Mouse (Mus musculus) hindbrain, embryonic 14.5 days (tissue): ENCODE data around the gene Lypd6b. TPM values are rescaled to one million over a fixed set of nuclear protein-coding genes. Genes with fewer than 3 reads are reported as not detected.
A peak's percentile ranks its signal among the peaks of the same experiment; 100 is the strongest.

ENCODE experiments used
- ATAC-seq: fragments of 200-750 bp; cut with Nextera tagmentation; 2 replicates; pipeline ENCODE4 v1.8.0; 2017; ENCODE audit warnings: moderate number of reproducible peaks, mild to moderate bottlenecking, moderate TSS enrichment, moderate library complexity; ENCODE audit not compliant: low FRiP score
- DNase-seq: peaks from one replicate; pipeline ENCODE4 v3.0.0-alpha.2; 2015; ENCODE audit warnings: low spot score
- H3K27ac ChIP-seq: fragments of 300-500 bp; sonication (generic); 2 replicates; pipeline ENCODE4 v1.5.1; 2014; ENCODE audit warnings: mild to moderate bottlenecking, moderate library complexity
- H3K27me3 ChIP-seq: fragments of 300-500 bp; sonication (generic); 2 replicates; pipeline ENCODE4 v1.6.1; 2014; ENCODE audit warnings: mild to moderate bottlenecking, low read length, mixed read lengths; ENCODE audit not compliant: control insufficient read depth, insufficient read depth
- H3K36me3 ChIP-seq: fragments of 300-500 bp; sonication (generic); replicated peaks from 2 replicates; pipeline ENCODE4 v1.6.1; 2014; ENCODE audit not compliant: control insufficient read depth, insufficient read depth
- H3K4me1 ChIP-seq: fragments of 300-500 bp; sonication (generic); replicated peaks from 2 replicates; pipeline ENCODE4 v1.6.1; 2014; ENCODE audit warnings: antibody characterized with exemption, low read length, mixed read lengths; ENCODE audit not compliant: control insufficient read depth, insufficient read depth
- H3K4me2 ChIP-seq: fragments of 300-500 bp; sonication (generic); replicated peaks from 2 replicates; pipeline ENCODE4 v1.6.1; 2014; ENCODE audit warnings: mild to moderate bottlenecking, moderate library complexity
- H3K4me3 ChIP-seq: fragments of 300-500 bp; sonication (generic); replicated peaks from 2 replicates; pipeline ENCODE4 v1.5.1; 2014; ENCODE audit warnings: mild to moderate bottlenecking, low read length
- H3K9ac ChIP-seq: fragments of 300-500 bp; sonication (generic); 2 replicates; pipeline ENCODE4 v1.6.1; 2014
- H3K9me3 ChIP-seq: fragments of 300-500 bp; sonication (generic); 2 replicates; pipeline ENCODE4 v1.6.1; 2016; ENCODE audit warnings: low read length; ENCODE audit not compliant: control insufficient read depth
- WGBS: fragments of 180-500 bp; shearing (Covaris S2); extraction: QIAGEN DNeasy Blood & Tissue Kit; methylation state at CpG from one replicate; pipeline ENCODE4 v1.1.7; 2014; 5-methylcytosine and 5-hydroxymethylcytosine counted together
- polyA plus RNA-seq: library from polyadenylated mRNA; unstranded; fragments of >200 nt; fragmentation: Nextera tagmentation; extraction: Ambion mirVana; gene quantifications from 2 replicates; pipeline ENCODE4 v1.2.1, GENCODE M21; 2014

Gene Lypd6b
- polyA plus RNA-seq, 1 experiment from 2014 or later, result 14.6 TPM

DNA sequence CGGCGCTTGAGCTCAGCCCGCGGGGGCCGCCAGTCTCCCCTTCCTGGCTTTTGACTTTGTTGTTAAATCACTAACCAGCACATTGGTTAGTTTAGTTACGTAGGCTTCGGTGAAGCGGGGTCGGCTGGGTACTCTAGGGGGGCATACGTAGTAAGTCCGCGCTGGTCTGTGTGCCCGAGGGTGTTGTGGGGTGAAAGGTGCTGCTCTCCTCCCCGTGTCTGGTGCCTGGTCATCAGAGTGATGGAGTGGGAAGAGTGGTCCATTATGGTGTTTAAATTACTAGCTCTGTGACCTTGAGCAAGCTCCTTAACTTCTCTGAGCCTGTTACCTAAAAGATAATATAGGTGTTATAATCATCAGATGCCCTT, 547 bp downstream of the Lypd6b start:
- WGBS, result under 1% methylated on average over 14 of the region's 14 CpGs
- H3K9ac ChIP-seq, result peak overlapping the region; percentile 72
- DNase-seq, result no peak
- ATAC-seq, result peak; percentile 25
- 0 out of 2 replicates have a peak, but pooled peaks cover 5% of the 10 kb centered on the region for H3K4me1 ChIP-seq
- H3K4me2 ChIP-seq, result peak overlapping the region; percentile 99
- peaks cover 36% of the 10 kb centered on the region for H3K27me3 ChIP-seq
- H3K9me3 ChIP-seq, result no peaks in the 10 kb centered on the region
- no peaks in the 10 kb centered on the region for H3K36me3 ChIP-seq
- peak overlapping the region; percentile 64 for H3K4me3 ChIP-seq
- no peak overlapping the region for H3K27ac ChIP-seq

DNA sequence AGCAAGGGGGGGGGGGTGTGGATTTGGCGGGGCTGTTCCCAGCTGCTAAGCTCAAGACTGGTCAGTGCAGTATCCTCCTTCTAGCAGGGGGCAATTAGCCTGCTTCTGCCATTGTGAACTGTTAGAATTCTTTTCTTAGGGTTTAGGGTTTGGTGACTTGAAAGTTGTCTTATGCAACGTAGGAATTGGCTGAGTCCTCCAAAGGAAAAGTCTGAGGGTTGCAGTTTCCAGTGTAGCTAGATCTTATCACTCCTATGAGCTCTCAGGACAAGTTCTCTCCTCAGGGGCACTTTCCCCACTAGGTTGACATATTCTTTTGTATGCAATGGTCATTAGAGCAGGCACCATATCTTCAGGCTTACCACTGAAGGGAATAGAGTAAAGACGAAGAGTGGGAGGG, 1.2 kb downstream of the Lypd6b start:
- H3K4me3 ChIP-seq, result peak overlapping the region; percentile 64; the same call in 1 of the 2 replicates
- WGBS, result 14% methylated on average over 3 of the region's 3 CpGs
- H3K36me3 ChIP-seq, result no peaks in the 10 kb centered on the region
- H3K4me2 ChIP-seq, result peak overlapping the region; percentile 99; the same call in 1 of the 2 replicates
- no peaks in the 10 kb centered on the region for H3K9me3 ChIP-seq
- no peak overlapping the region for H3K9ac ChIP-seq
- ATAC-seq (no peak), DNase-seq (no peak)
- H3K4me1 ChIP-seq, result 0 out of 2 replicates have a peak, but pooled peaks cover 5% of the 10 kb centered on the region
- no peak overlapping the region for H3K27ac ChIP-seq
- H3K27me3 ChIP-seq, result peaks cover 36% of the 10 kb centered on the region

DNA sequence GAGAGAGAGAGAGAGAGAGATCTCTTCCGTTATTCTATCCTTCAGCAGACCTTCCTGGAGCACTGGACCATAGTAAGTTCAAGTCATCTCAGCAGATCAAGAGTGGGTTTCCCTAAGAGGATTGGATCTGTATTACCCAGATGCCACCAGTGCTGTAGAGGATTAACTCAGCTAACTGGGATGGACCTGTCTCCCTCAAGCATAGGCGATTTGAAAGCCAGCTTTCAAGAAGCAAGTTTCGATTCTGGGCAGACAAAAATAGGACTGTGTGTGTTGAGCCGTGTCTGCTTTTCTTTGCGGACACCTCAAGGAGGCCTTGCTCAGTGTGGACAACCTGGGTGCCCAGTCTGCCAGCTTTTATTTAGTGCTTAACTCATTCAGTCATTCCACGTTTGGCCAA, 1.6 kb downstream of the Lypd6b start:
- ATAC-seq (no peak), DNase-seq (no peak)
- H3K9me3 ChIP-seq, result no peaks in the 10 kb centered on the region
- no peak overlapping the region for H3K27ac ChIP-seq
- H3K9ac ChIP-seq, result no peak overlapping the region
- peaks cover 36% of the 10 kb centered on the region for H3K27me3 ChIP-seq
- H3K4me3 ChIP-seq, result no peak overlapping the region
- H3K36me3 ChIP-seq, result no peaks in the 10 kb centered on the region
- 0 out of 2 replicates have a peak, but pooled peaks cover 5% of the 10 kb centered on the region for H3K4me1 ChIP-seq
- WGBS, result 77% methylated on average over 6 of the region's 6 CpGs
- H3K4me2 ChIP-seq, result no peak overlapping the region

DNA sequence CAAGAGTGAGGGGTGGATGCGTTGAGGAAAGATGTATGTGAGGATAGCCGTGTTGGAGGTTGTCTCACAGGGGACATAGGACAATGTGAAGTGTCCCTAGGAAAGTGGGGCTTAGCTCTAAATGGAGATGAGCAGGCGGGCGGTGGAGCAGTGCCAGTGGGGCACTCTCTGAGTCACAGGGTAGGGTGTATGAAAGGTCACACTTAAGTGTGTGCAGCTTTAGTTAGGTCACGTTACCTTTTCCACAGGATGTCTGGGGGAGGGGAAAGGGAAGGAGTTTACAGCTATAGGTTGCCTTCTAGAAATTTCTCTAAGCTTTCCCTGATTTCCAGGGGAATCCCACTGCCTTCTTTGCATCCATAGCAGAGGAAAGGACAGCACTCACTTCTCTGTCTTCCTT, 2.0 kb downstream of the Lypd6b start:
- Histone ChIP-seq H3K9me3 (no peaks in the 10 kb centered on the region), H3K4me2 (no peak overlapping the region), H3K27me3 (peaks cover 36% of the 10 kb centered on the region), H3K4me3 (no peak overlapping the region), H3K4me1 (0 out of 2 replicates have a peak, but pooled peaks cover 5% of the 10 kb centered on the region), H3K36me3 (no peaks in the 10 kb centered on the region), H3K27ac (no peak overlapping the region), H3K9ac (no peak overlapping the region)
- 87% methylated on average over 5 of the region's 5 CpGs for WGBS
- ATAC-seq, result no peak
- DNase-seq, result no peak

DNA sequence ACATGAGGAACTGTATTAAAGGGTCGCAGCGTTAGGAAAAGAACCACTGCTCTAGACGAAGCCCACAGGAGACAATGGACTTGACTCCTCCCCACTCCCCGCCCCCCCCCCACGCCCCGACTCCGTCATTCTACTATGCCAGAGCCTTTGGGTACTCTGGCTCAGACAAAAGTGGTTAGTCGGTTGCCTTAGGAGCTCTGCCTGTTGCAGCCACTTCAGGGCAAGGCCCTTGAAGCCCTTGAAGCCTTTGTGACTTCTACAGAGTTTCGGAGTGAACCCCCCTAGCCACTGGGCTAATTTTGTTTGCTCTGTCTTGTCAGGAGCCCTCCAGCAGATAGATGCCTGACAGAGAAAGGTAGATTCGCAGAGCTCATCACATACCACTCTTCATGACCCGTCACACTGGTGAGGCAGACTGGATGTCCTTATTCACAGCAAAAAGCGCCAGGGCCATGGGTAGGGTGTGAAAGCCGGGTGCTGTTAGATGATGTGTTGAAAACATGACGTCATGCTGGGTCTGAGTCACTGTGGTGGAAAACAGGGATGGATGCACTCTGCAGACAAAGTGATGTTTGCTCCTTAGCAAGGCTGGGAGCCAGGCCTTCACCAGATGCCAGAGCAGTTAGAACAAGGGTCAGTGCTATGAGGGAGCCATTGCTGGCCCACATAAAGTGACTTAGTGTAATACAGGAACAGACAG, 10.1 kb downstream of the Lypd6b start:
- no peak overlapping the region for H3K9ac ChIP-seq
- WGBS, result 60% methylated on average over 14 of the region's 14 CpGs
- H3K4me2 ChIP-seq, result no peak overlapping the region
- no peak for ATAC-seq
- DNase-seq, result no peak
- H3K36me3 ChIP-seq, result no peaks in the 10 kb centered on the region
- H3K9me3 ChIP-seq, result no peaks in the 10 kb centered on the region
- H3K4me1 ChIP-seq, result no peaks in the 10 kb centered on the region
- H3K4me3 ChIP-seq, result no peak overlapping the region
- no peak overlapping the region for H3K27ac ChIP-seq
- no peaks in the 10 kb centered on the region for H3K27me3 ChIP-seq

DNA sequence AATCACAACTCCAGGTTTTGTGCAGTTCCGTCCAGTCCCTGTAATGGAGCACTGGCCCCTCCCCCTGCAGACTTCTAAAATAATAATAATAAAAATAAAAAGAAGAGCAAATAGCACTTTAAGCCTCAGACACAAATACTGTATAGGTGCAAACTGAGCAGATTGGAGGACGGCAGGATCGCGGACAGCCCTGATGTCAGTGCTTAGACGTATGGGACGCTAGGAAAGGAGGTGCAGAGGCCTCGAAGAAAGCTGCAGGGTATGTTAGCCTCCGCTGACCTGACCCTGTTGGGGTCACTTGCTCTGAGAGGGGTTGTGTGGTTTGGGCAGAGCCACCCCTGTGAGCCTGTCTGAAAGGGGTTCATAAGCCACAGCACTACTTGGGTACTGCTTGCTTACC, 17.0 kb downstream of the Lypd6b start:
- H3K36me3 ChIP-seq, result no peaks in the 10 kb centered on the region
- ATAC-seq (no peak), DNase-seq (no peak)
- no peak overlapping the region for H3K4me3 ChIP-seq
- H3K4me2 ChIP-seq, result no peak overlapping the region
- no peak overlapping the region for H3K27ac ChIP-seq
- H3K27me3 ChIP-seq, result no peaks in the 10 kb centered on the region
- no peak overlapping the region for H3K9ac ChIP-seq
- no peaks in the 10 kb centered on the region for H3K9me3 ChIP-seq
- WGBS, result 80% methylated on average over 8 of the region's 8 CpGs
- H3K4me1 ChIP-seq, result no peaks in the 10 kb centered on the region

DNA sequence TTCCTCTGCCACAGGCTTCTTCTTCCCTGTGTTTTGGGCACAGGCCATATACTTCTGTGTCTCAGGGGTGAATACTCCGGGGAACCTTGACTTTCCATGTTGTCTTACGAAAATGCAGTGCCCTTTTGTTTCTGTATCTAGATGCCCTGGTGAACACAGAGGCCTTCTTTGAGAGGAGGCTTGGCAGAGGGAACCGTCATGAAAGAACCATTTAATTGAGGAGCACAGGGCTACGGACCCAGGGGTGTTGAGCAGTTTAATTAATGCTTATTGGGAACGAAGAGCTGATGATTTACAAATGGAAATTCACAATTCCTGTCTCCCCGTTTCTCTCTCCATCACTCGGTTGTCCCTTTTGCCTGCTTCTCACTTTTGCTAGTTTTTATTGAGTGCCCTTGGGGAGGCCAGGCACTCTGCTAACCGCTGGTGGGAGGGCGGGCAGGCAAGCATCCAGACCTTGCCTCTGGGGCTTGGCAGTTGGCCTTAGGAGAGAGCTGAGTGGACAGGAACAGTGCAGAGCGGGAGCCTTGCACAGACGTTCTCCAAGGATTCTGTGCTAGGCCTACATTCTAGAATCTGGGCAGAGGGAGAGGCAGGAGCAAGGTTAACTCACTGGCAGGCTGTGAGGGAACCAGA, 18.4 kb downstream of the Lypd6b start:
- DNase-seq (no peak), ATAC-seq (no peak)
- Histone ChIP-seq H3K4me2 (no peak overlapping the region), H3K36me3 (no peaks in the 10 kb centered on the region), H3K4me3 (no peak overlapping the region), H3K4me1 (no peaks in the 10 kb centered on the region), H3K9ac (no peak overlapping the region), H3K27ac (no peak overlapping the region), H3K9me3 (no peaks in the 10 kb centered on the region), H3K27me3 (no peaks in the 10 kb centered on the region)
- 64% methylated on average over 11 of the region's 11 CpGs for WGBS

DNA sequence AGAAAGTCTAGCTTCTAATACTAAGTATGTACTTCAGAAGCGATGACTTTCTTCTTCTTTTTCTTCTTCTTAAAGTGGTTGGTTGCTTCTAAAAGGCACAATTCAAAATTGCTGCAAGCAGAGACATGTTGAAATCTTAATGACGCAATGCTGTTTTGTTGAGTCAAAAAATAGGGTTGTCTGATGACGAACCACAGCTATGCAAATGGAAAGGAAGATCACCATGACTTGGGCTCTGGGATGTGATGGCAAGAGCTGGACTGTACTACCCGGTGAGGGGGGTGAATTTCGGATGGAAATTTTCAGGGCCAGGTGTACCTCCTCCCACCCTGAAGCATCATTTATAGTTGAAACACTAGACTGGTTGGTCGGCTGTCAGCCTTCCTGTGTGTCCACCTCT, 22.0 kb downstream of the Lypd6b start:
- H3K4me1 ChIP-seq, result peaks cover 11% of the 10 kb centered on the region; the same call in 1 of the 2 replicates
- H3K4me2 ChIP-seq, result no peak overlapping the region
- ATAC-seq (no peak), DNase-seq (no peak)
- no peak overlapping the region for H3K9ac ChIP-seq
- 92% methylated on average over 6 of the region's 6 CpGs for whole genome bisulfite sequencing
- H3K27me3 ChIP-seq, result no peaks in the 10 kb centered on the region
- no peaks in the 10 kb centered on the region for H3K36me3 ChIP-seq
- H3K4me3 ChIP-seq, result no peak overlapping the region
- H3K27ac ChIP-seq, result no peak overlapping the region
- H3K9me3 ChIP-seq, result no peaks in the 10 kb centered on the region

DNA sequence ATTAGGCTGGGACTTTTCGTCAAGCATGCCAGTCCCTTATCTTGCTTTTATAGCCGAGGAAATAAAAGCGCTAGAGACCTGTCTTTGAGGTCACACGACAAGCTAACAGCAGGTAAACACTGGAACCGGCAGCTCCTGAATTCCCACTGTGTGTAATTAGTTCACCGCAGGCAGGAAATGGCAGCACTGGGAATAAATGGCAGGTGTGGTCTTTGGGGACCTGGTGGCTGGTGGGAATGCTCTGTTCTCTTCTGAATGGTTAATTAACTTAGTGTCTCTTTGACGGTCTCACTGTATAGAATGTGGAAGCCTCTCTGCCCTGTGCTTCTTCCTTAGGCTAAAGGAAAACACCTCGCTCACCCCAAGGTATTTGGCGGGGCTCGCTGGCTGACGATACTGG, 23.9 kb downstream of the Lypd6b start:
- DNase-seq (no peak), ATAC-seq (no peak)
- Histone ChIP-seq H3K9me3 (no peaks in the 10 kb centered on the region), H3K4me1 (peaks cover 11% of the 10 kb centered on the region; the same call in 1 of the 2 replicates), H3K4me2 (no peak overlapping the region), H3K36me3 (no peaks in the 10 kb centered on the region), H3K27ac (no peak overlapping the region), H3K4me3 (no peak overlapping the region), H3K9ac (no peak overlapping the region), H3K27me3 (no peaks in the 10 kb centered on the region)
- WGBS, result 30% methylated on average over 11 of the region's 11 CpGs
